In the genomic region with DNA sequence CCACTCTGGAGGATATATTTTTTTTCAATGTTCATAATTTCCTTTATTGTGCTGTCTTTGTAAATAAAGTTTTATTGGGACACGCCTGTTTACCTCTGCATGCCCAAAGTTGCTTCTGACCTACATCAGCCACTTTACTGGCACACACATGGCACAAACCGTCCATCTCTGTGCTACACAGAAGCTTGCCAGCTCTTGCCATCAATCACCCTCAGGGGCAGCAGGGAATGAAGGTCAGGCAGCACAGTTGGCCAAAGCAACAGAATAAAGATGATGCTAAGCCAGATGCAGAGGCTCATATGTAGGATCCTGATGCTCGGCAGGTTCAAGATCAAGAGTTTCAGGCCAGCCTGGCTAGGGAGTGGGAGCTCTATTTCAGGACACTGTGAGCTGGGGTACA, we compare ENCODE assay signal across 12 mouse cellular contexts.
"Had no signal": no experiment of that assay in that cellular context is flagged by ENCODE, and none has a peak within 500 bp of the region (broad histone marks: within the 10 kb centered on the region; RNA-seq: fewer than 3 reads in every experiment).

No protein-coding gene starts in this region.

- DNase-seq: kidney, postnatal 14 days; lung, adult 2 months; lung, postnatal 36 days; right cerebral cortex, adult 18-20 months; right cerebral cortex, postnatal 25 days had no signal

- H3K4me2 ChIP-seq: kidney, embryonic 15.5 days; limb, embryonic 15.5 days; midbrain, embryonic 13.5 days had no signal

- H3K36me3 ChIP-seq: kidney, embryonic 15.5 days; limb, embryonic 15.5 days; midbrain, embryonic 13.5 days had no signal

- H3K9ac ChIP-seq: kidney, embryonic 15.5 days; limb, embryonic 15.5 days; liver, embryonic 14.5 days; midbrain, embryonic 13.5 days had no signal

- ATAC-seq: lung, postnatal 0 days; midbrain, embryonic 13.5 days had no signal

- H3K9me3 ChIP-seq: kidney, embryonic 15.5 days; limb, embryonic 15.5 days; midbrain, embryonic 13.5 days had no signal

- H3K27ac ChIP-seq: kidney, embryonic 15.5 days; left cerebral cortex, adult 2 months; limb, embryonic 15.5 days; liver, embryonic 14.5 days; midbrain, embryonic 13.5 days; stomach, postnatal 0 days had no signal

- H3K4me3 ChIP-seq: kidney, embryonic 15.5 days; left cerebral cortex, adult 2 months; limb, embryonic 15.5 days; midbrain, embryonic 13.5 days had no signal

- H3K4me1 ChIP-seq: kidney, embryonic 15.5 days; limb, embryonic 15.5 days; midbrain, embryonic 13.5 days had no signal

- H3K27me3 ChIP-seq: kidney, embryonic 15.5 days; limb, embryonic 15.5 days; midbrain, embryonic 13.5 days had no signal
